Mouse (Mus musculus): ENCODE measurements at regions not wholly inside any gene's neighbourhood (a gene's known extent, or its start where the extent isn't known, plus 50 kb on each side); places are given as distances from the start of the nearest gene placed in this dataset.

DNA sequence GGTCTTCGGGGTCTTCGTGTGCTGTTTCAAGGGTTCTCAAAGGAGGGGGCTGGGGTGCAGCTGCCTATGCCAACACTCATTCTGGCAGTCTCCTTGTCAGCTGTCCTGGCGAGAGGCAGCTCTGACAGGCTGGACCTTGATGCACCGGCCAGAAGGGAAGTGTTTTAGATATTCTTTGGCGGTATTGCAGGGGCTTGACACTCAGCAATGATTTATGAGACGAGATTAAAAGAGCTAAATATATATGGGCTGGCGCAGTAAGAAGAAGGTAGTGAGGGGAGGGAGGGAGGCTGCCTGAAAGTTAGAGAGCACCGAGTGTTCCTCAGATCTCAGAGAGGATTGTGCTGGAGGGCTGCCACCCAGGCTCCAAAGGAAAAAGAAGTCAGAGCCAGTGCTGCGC lies 50.2 kb upstream of the Pdzd8 start:
- in situ Hi-C loops (cut with MboI, MseI) = no loop called here

DNA sequence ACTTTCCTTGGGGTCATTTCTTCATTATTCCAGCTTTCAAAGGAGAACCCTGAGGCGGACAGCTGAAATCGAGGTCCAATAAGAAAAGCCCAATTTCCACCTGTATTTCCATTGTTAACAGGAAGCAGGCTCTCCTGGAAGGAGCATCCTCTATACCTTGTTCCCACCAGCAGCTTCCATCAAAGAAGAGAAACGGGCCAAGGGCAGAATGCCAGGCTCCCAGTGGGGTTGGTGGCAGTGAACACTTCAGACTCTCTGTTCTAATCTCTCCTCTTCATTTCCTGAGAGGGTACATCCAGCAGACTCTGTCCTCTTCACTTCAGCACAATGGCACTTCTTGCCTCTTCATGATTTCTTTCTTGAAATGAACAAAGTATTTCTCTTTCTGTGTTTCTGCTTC lies 50.9 kb upstream of the Pdzd8 start:
- in situ Hi-C loops (cut with MboI, MseI) = no loop called here

DNA sequence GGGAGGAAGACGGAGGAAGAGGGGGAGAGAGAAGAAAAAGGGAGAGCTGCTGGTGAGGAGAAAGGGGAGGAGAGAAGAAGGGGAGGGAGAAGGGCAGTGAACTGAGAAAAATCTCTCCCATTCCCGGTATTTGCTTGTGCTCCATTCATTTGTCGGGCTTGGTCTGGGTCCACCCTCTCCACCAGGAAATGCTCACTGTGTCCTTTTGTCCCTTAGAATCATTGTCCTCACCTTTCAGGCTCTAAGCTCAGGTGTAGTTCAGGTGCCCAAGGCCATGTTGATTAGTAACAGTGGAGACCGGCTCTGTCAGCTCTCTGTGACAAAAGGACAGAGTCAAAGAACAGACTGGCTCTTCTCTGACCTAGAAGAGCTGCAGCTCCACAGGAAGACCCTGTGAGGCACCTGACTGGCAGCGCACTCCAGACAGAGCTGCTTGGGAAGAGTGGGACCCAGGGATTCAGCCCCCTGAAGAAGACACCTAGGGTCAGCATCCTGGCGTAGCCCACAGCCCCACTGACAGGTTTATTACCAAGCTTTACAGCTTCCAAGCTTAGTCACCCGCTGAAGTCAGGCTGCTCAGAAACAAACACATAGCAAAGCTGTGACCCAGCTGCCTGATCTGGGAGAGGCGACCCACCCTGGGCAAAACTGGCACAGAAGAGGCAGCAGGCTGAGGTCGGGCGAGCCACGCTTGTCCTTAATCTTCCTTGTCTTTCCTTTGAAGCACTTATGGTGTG lies 54.4 kb upstream of the Pdzd8 start:
- in situ Hi-C loops (cut with MboI, MseI) = no loop called here

DNA sequence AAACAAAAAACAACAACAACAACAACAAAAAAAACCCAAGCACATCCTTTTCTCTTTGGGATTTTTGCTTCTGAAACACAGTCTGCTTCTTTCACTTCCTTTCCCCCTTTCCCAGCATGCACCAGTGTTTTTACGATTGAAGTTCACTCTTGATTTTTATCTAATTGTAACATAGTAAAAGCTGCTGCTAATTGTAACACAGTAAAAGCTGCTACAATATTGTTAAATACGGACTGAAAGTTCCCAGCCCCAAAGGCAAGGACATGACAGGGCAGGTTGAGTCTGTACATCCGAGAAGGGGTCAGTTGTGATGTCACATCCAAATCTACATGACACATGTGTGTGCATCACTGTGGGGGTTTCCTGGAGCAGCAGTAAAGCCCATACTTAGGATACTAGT lies 55.7 kb upstream of the Pdzd8 start:
- in situ Hi-C loops (cut with MboI, MseI) = no loop called here

DNA sequence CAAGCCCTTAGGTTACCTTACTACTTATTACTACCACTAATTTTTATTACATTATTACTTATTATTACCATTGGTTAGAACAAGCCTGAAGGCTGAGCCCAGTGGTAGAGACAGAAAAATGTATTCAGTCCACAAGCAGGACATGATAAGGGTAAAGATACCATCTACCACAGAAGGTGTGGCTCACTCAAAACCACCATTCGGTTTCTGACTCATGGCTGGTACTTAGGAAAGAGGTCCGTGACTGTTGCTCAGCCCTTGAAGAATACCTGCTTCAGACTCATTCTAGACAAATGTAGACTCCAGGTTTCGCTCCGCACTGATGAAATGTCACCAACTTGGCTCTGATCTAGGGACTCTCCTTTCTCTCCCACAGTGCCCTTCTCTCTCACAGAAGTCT lies 56.1 kb upstream of the Emx2 start:
- in situ Hi-C loops (cut with MboI, MseI) = no loop called here

DNA sequence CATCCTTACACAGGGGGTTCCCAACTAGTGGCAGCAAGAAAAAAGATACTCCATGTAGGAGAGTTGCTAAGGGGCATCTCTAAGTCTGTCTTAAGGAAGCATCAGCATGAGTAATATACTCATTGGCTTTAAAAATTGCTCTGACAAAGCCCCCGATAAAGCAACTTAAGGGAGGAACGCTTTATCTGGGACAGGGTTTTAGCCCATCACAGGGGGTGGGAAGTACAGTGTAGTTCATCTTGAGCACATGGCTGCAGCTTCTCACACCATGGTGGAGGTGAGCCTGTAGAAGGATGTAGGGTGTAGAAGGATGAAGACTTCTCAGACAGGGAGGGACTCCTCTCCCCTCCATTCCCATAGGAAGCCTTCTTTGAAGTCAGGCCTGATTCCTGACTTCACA lies 54.1 kb upstream of the Emx2 start:
- in situ Hi-C loops (cut with MboI, MseI) = no loop called here

DNA sequence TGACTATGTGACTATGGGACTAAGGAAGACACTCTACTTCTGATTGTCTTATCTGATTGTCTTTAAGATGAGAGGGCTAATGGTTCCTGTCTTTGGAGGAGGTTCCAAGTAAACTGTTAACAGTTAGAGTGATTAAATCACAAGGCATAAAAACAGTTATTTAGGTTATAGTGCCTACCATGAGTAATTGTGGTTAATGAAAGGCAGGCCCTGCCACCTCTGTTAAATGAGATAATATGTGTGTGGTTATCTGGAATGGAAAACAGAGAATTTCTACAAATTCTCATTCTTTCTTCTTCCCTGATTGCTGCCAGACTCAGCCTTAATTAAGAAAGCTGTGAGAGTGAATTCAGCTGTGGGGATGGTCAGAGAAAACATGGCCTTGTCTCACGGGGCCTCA lies 53.4 kb upstream of the Emx2 start:
- in situ Hi-C loops (cut with MboI, MseI) = loop anchor here (5.0 kb wide), 1 partner anchor 377 kb away; no protein-coding TSS in a partner anchor

DNA sequence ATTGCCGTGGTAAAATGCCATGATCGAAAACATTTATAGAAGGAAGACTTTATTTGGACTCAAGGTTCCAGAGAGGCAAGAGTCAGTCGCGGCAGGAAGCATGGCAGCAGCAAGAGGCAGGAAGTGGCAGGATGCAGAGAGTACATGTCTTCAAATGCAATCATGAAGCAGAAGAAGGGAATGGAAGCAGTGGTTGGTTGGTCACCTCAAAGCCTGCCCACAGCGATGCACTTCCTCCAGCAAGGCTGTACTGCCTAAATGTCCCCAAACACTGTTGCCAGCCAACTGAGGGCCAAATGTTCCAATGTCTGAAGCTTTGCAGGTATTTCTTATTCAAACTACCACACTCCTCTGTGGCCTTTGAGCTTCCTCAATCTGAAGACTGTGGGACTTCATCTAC lies 52.6 kb upstream of the Emx2 start:
- in situ Hi-C loops (cut with MboI, MseI) = loop anchor here (5.0 kb wide), 1 partner anchor 378 kb away; no protein-coding TSS in a partner anchor

DNA sequence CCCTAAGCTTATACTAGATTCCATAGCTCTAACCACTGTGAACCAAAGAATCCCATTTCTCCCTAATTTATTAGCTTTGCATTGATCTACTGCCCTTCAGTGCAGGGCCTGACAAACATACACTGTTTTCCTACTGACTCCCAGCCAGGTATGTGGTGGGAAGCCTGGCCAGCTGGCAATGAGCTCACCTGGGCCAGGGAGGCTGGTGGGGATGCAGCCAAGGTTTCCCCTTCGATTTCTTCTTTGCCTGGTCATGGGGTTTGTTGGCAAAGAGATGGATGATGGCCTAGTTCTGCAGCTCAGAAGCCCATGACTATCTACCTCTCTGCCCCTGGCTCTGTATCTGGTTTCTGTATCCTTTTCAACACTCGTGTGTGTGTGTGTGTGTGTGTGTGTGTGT lies 50.1 kb upstream of the Emx2 start:
- in situ Hi-C loops (cut with MboI, MseI) = loop anchor here (5.0 kb wide), 1 partner anchor 381 kb away; no protein-coding TSS in a partner anchor
